Mouse (Mus musculus) lung, adult 2 months (tissue): ENCODE measurements around the gene Babam2.

ENCODE experiments used
- CTCF ChIP-seq: fragments of 200-500 bp; IDR thresholded peaks from 2 replicates; pipeline ENCODE4 v1.5.1; 2011; ENCODE audit warnings: mild to moderate bottlenecking, low read length, control low read depth; ENCODE audit not compliant: insufficient read depth
- POLR2A ChIP-seq: fragments of 200-500 bp; IDR thresholded peaks from 2 replicates; pipeline ENCODE4 v1.6.1; 2011; ENCODE audit warnings: low read depth, mild to moderate bottlenecking, control low read depth, low read length, borderline replicate concordance; ENCODE audit errors: extremely low read depth

DNA sequence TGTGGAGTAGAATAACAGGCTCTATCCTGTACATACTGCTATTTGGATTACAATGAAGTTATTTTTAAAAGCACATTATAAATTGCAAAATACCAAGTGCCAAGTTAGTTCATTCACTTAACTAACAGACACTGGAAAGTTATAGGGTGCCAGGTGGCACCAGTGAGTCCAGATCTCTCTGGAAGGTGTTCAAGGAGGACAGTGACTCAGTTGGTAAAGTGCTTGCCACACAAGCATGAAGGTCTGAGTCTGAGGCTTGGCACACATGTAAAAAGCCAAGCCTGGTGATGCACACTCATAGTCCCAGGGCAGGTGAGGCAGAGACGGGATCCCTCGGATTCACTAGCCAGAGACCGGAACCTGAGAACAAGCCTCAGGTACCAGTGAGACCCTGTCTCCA lies 375.4 kb downstream of the Babam2 start:
- no peak for TF ChIP-seq CTCF
- no peak for TF ChIP-seq POLR2A
